Mouse (Mus musculus) kidney, embryonic 15.5 days (tissue): ENCODE measurements around the gene Mettl8. TPM values are rescaled to one million over a fixed set of nuclear protein-coding genes. Genes with fewer than 3 reads are reported as not detected.

Experiments used
- ATAC-seq: fragments of 200-750 bp; cut with Nextera tagmentation; replicated peaks from 2 replicates; pipeline ENCODE4 v1.8.0; 2017; ENCODE audit warnings: moderate TSS enrichment; ENCODE audit not compliant: low FRiP score
- H3K27ac ChIP-seq: fragments of 300-500 bp; sonication (generic); 2 replicates; pipeline ENCODE4 v1.5.1; 2015; ENCODE audit warnings: mild to moderate bottlenecking, inconsistent platforms
- H3K27me3 ChIP-seq: fragments of 300-500 bp; sonication (generic); 2 replicates; pipeline ENCODE4 v1.6.1; 2015; ENCODE audit warnings: inconsistent platforms
- H3K36me3 ChIP-seq: fragments of 300-500 bp; sonication (generic); 2 replicates; pipeline ENCODE4 v1.6.1; 2015; ENCODE audit warnings: inconsistent platforms
- H3K4me1 ChIP-seq: fragments of 300-500 bp; sonication (generic); 2 replicates; pipeline ENCODE4 v1.6.1; 2015; ENCODE audit warnings: inconsistent platforms
- H3K4me2 ChIP-seq: fragments of 300-500 bp; sonication (generic); 2 replicates; pipeline ENCODE4 v1.6.1; 2015; ENCODE audit warnings: moderate library complexity, mild to moderate bottlenecking, inconsistent platforms
- H3K4me3 ChIP-seq: fragments of 300-500 bp; sonication (generic); replicated peaks from 2 replicates; pipeline ENCODE4 v1.5.1; 2015; ENCODE audit warnings: mild to moderate bottlenecking, inconsistent platforms
- H3K9ac ChIP-seq: fragments of 300-500 bp; sonication (generic); 2 replicates; pipeline ENCODE4 v1.6.1; 2015; ENCODE audit warnings: mild to moderate bottlenecking, inconsistent platforms
- H3K9me3 ChIP-seq: fragments of 300-500 bp; sonication (generic); replicated peaks from 2 replicates; pipeline ENCODE4 v1.6.1; 2016; ENCODE audit warnings: inconsistent platforms
- WGBS: fragments of 180-500 bp; shearing (Covaris S2); methylation state at CpG from one replicate; pipeline ENCODE4 v1.1.7; 2015; ENCODE audit warnings: mixed read lengths; 5-methylcytosine and 5-hydroxymethylcytosine counted together
- polyA plus RNA-seq: library from polyadenylated mRNA; unstranded; fragments of >200 nt; fragmentation: Nextera tagmentation; extraction: Ambion mirVana; gene quantifications from 2 replicates; pipeline ENCODE4 v1.2.1, GENCODE M21; 2015

Mettl8 gene
- polyA plus RNA-seq, 1 experiment from 2014 or later: 19.5 TPM

GRCm38 (mm10) chr2:71011816-71012215, 43.6 kb downstream of the Mettl8 start:
- Histone ChIP-seq H3K27ac (no peak overlapping the region), H3K4me1 (no peaks in the 10 kb centered on the region), H3K27me3 (no peaks in the 10 kb centered on the region), H3K4me3 (no peak overlapping the region), H3K9me3 (no peaks in the 10 kb centered on the region), H3K4me2 (no peak overlapping the region), H3K36me3 (peaks cover 4% of the 10 kb centered on the region; the same call in 1 of the 2 replicates), H3K9ac (no peak overlapping the region)
- WGBS: 98% methylated on average over 1 of the region's 1 CpGs
- no peak for ATAC-seq

GRCm38 (mm10) chr2:71004354-71004753, 51.0 kb downstream of the Mettl8 start:
- Histone ChIP-seq H3K36me3 (no peaks in the 10 kb centered on the region; the same call in 1 of the 2 replicates), H3K27ac (no peak overlapping the region), H3K4me3 (no peak overlapping the region), H3K27me3 (no peaks in the 10 kb centered on the region), H3K9me3 (no peaks in the 10 kb centered on the region), H3K4me2 (no peak overlapping the region), H3K9ac (no peak overlapping the region), H3K4me1 (no peaks in the 10 kb centered on the region)
- 74% methylated on average over 4 of the region's 4 CpGs for WGBS
- ATAC-seq: no peak

- Histone ChIP-seq H3K27me3 (no peaks in the 10 kb centered on the region), H3K4me1 (no peaks in the 10 kb centered on the region), H3K9me3 (no peaks in the 10 kb centered on the region), H3K36me3 (no peaks in the 10 kb centered on the region), H3K9ac (no peak overlapping the region), H3K27ac (no peak overlapping the region), H3K4me2 (no peak overlapping the region), H3K4me3 (no peak overlapping the region)
- 79% methylated on average over 1 of the region's 1 CpGs for WGBS
- ATAC-seq: no peak
Observed at GRCm38 (mm10) chr2:71002509-71002908, 52.9 kb downstream of the Mettl8 start.

- H3K9ac ChIP-seq: no peak overlapping the region
- 76% methylated on average over 2 of the region's 2 CpGs for WGBS
- H3K4me3 ChIP-seq: no peak overlapping the region
- no peaks in the 10 kb centered on the region for H3K36me3 ChIP-seq
- no peak overlapping the region for H3K4me2 ChIP-seq
- ATAC-seq: no peak
- no peaks in the 10 kb centered on the region for H3K4me1 ChIP-seq
- no peaks in the 10 kb centered on the region for H3K9me3 ChIP-seq
- H3K27ac ChIP-seq: no peak overlapping the region
- H3K27me3 ChIP-seq: no peaks in the 10 kb centered on the region
Observed at GRCm38 (mm10) chr2:70998771-70999170, 56.6 kb downstream of the Mettl8 start.

GRCm38 (mm10) chr2:70996438-70996837, 58.9 kb downstream of the Mettl8 start:
- WGBS: 93% methylated on average over 7 of the region's 7 CpGs
- no peaks in the 10 kb centered on the region for H3K4me1 ChIP-seq
- no peaks in the 10 kb centered on the region for H3K36me3 ChIP-seq
- no peak overlapping the region for H3K9ac ChIP-seq
- no peak overlapping the region for H3K27ac ChIP-seq
- no peak overlapping the region for H3K4me3 ChIP-seq
- no peak for ATAC-seq
- H3K9me3 ChIP-seq: no peaks in the 10 kb centered on the region
- H3K27me3 ChIP-seq: no peaks in the 10 kb centered on the region
- no peak overlapping the region for H3K4me2 ChIP-seq

- ATAC-seq: no peak
- Histone ChIP-seq H3K36me3 (no peaks in the 10 kb centered on the region), H3K27me3 (no peaks in the 10 kb centered on the region), H3K27ac (no peak overlapping the region), H3K9ac (no peak overlapping the region), H3K4me2 (no peak overlapping the region), H3K4me3 (no peak overlapping the region), H3K4me1 (no peaks in the 10 kb centered on the region), H3K9me3 (no peaks in the 10 kb centered on the region)
- 95% methylated on average over 4 of the region's 4 CpGs for WGBS
Observed at GRCm38 (mm10) chr2:70995900-70996299, 59.5 kb downstream of the Mettl8 start.

- WGBS: 77% methylated on average over 3 of the region's 3 CpGs
- H3K9me3 ChIP-seq: no peaks in the 10 kb centered on the region
Observed at GRCm38 (mm10) chr2:70993740-70994139, 61.6 kb downstream of the Mettl8 start.

GRCm38 (mm10) chr2:70992715-70993114, 62.7 kb downstream of the Mettl8 start:
- Histone ChIP-seq H3K4me3 (no peak overlapping the region), H3K27me3 (no peaks in the 10 kb centered on the region), H3K4me1 (0 out of 2 replicates have a peak, but pooled peaks cover 3% of the 10 kb centered on the region), H3K4me2 (no peak overlapping the region), H3K9ac (no peak overlapping the region), H3K36me3 (no peaks in the 10 kb centered on the region), H3K9me3 (no peaks in the 10 kb centered on the region), H3K27ac (no peak overlapping the region)
- no peak for ATAC-seq
- WGBS: 85% methylated on average over 2 of the region's 2 CpGs

More at GRCm38 (mm10) chr2:70993740-70994139, 61.6 kb downstream of the Mettl8 start:
- 0 out of 2 replicates have a peak, but pooled peaks cover 3% of the 10 kb centered on the region for H3K4me1 ChIP-seq
- H3K4me3 ChIP-seq: no peak overlapping the region
- no peaks in the 10 kb centered on the region for H3K36me3 ChIP-seq
- H3K4me2 ChIP-seq: no peak overlapping the region
- H3K27me3 ChIP-seq: no peaks in the 10 kb centered on the region
- no peak overlapping the region for H3K27ac ChIP-seq
- no peak overlapping the region for H3K9ac ChIP-seq
- ATAC-seq: no peak

GRCm38 (mm10) chr2:70990196-70990595, 65.2 kb downstream of the Mettl8 start:
- no peak overlapping the region for H3K4me2 ChIP-seq
- no peak overlapping the region for H3K4me3 ChIP-seq
- no peaks in the 10 kb centered on the region for H3K9me3 ChIP-seq
- H3K27me3 ChIP-seq: no peaks in the 10 kb centered on the region
- WGBS: 64% methylated on average over 4 of the region's 4 CpGs
- no peak overlapping the region for H3K27ac ChIP-seq
- no peak overlapping the region for H3K9ac ChIP-seq
- H3K4me1 ChIP-seq: 0 out of 2 replicates have a peak, but pooled peaks cover 3% of the 10 kb centered on the region
- H3K36me3 ChIP-seq: no peaks in the 10 kb centered on the region
- ATAC-seq: no peak

- H3K36me3 ChIP-seq: no peaks in the 10 kb centered on the region
- H3K9me3 ChIP-seq: no peaks in the 10 kb centered on the region
- H3K4me1 ChIP-seq: 0 out of 2 replicates have a peak, but pooled peaks cover 3% of the 10 kb centered on the region
- H3K4me2 ChIP-seq: no peak overlapping the region
- no peak overlapping the region for H3K4me3 ChIP-seq
- no peak overlapping the region for H3K9ac ChIP-seq
- H3K27ac ChIP-seq: no peak overlapping the region
- no peaks in the 10 kb centered on the region for H3K27me3 ChIP-seq
- no peak for ATAC-seq
- WGBS: 73% methylated on average over 17 of the region's 17 CpGs
Observed at GRCm38 (mm10) chr2:70989201-70990191, 65.9 kb downstream of the Mettl8 start.

- no peak overlapping the region for H3K4me3 ChIP-seq
- no peak overlapping the region for H3K27ac ChIP-seq
- H3K9ac ChIP-seq: no peak overlapping the region
- no peak for ATAC-seq
- no peaks in the 10 kb centered on the region for H3K9me3 ChIP-seq
- H3K4me1 ChIP-seq: no peaks in the 10 kb centered on the region
- no peak overlapping the region for H3K4me2 ChIP-seq
- no peaks in the 10 kb centered on the region for H3K27me3 ChIP-seq
- H3K36me3 ChIP-seq: no peaks in the 10 kb centered on the region
- WGBS: 77% methylated on average over 5 of the region's 5 CpGs
Observed at GRCm38 (mm10) chr2:70978271-70978670, 77.1 kb downstream of the Mettl8 start.

- 92% methylated on average over 6 of the region's 6 CpGs for WGBS
- Histone ChIP-seq H3K9me3 (no peaks in the 10 kb centered on the region), H3K27ac (no peak overlapping the region), H3K4me3 (no peak overlapping the region), H3K9ac (no peak overlapping the region), H3K4me1 (0 out of 2 replicates have a peak, but pooled peaks cover 4% of the 10 kb centered on the region), H3K36me3 (no peaks in the 10 kb centered on the region), H3K4me2 (no peak overlapping the region), H3K27me3 (no peaks in the 10 kb centered on the region)
- no peak for ATAC-seq
Observed at GRCm38 (mm10) chr2:70974769-70975168, 80.6 kb downstream of the Mettl8 start.
